Mouse (Mus musculus): ENCODE data around the gene Cd3d. TPM values are rescaled to one million over a fixed set of nuclear protein-coding genes. Genes with fewer than 3 reads are reported as not detected.
A peak's percentile ranks its signal among the peaks of the same experiment; 100 is the strongest.
"Not testable (repeated sequence)": the region's sequence is repeated elsewhere in the genome, so short reads cannot be mapped to it uniquely, and the experiment has no call there.

Gene Cd3d
- not detected in 2 replicates for polyA plus RNA-seq (2015; fragmentation: Nextera tagmentation; extraction: Ambion mirVana)

GRCm38 (mm10) chr9:44981676-44982075 is at the start of gene Cd3d:
TSS of gene Cd3d (plus strand) at chr9:44981786.
- H3K9me3 ChIP-seq (replicated peaks) = no peaks in the 10 kb centered on the region
- H3K27ac ChIP-seq (replicated peaks) = no peak within 1 kb of the TSS
- H3K9ac ChIP-seq = no peak within 1 kb of the TSS
- WGBS = 77% methylated on average over 4 of the region's 4 CpGs
- H3K4me2 ChIP-seq (replicated peaks) = no peak within 1 kb of the TSS
- H3K4me3 ChIP-seq (replicated peaks) = no peak within 1 kb of the TSS
- 0 out of 2 replicates have a peak, but pooled peaks cover 4% of the 10 kb centered on the region for H3K27me3 ChIP-seq
- H3K4me1 ChIP-seq = no peaks in the 10 kb centered on the region
- no peak for ATAC-seq (ENCODE audit: insufficient number of reproducible peaks, low FRiP score, low TSS enrichment, low read depth)
- H3K36me3 ChIP-seq = no peaks in the 10 kb centered on the region

GRCm38 (mm10) chr9:44941756-44942155 is 39.8 kb upstream of the Cd3d start:
- H3K4me1 ChIP-seq = no peaks in the 10 kb centered on the region
- no peaks in the 10 kb centered on the region for H3K9me3 ChIP-seq (replicated peaks)
- no peak for ATAC-seq (ENCODE audit: insufficient number of reproducible peaks, low FRiP score, low TSS enrichment, low read depth)
- H3K36me3 ChIP-seq = peaks cover 83% of the 10 kb centered on the region
- no peaks in the 10 kb centered on the region for H3K27me3 ChIP-seq
- H3K4me3 ChIP-seq (replicated peaks) = no peak overlapping the region
- H3K4me2 ChIP-seq (replicated peaks) = no peak overlapping the region
- no peak overlapping the region for H3K27ac ChIP-seq (replicated peaks)
- WGBS = 89% methylated on average over 4 of the region's 4 CpGs
- H3K9ac ChIP-seq = no peak overlapping the region

GRCm38 (mm10) chr9:44942421-44942820 is 39.2 kb upstream of the Cd3d start:
- Histone ChIP-seq H3K4me2 (replicated peaks) (no peak overlapping the region), H3K27me3 (no peaks in the 10 kb centered on the region), H3K4me3 (replicated peaks) (no peak overlapping the region), H3K4me1 (no peaks in the 10 kb centered on the region), H3K9ac (no peak overlapping the region), H3K27ac (replicated peaks) (no peak overlapping the region), H3K9me3 (replicated peaks) (no peaks in the 10 kb centered on the region), H3K36me3 (peaks cover 84% of the 10 kb centered on the region)
- ATAC-seq (ENCODE audit: insufficient number of reproducible peaks, low FRiP score, low TSS enrichment, low read depth) = no peak
- WGBS = 95% methylated on average over 4 of the region's 4 CpGs

- Histone ChIP-seq H3K4me3 (replicated peaks) (no peak overlapping the region), H3K4me1 (no peaks in the 10 kb centered on the region), H3K27ac (replicated peaks) (no peak overlapping the region), H3K4me2 (replicated peaks) (no peak overlapping the region), H3K36me3 (peaks cover 90% of the 10 kb centered on the region), H3K27me3 (no peaks in the 10 kb centered on the region), H3K9me3 (replicated peaks) (no peaks in the 10 kb centered on the region), H3K9ac (no peak overlapping the region)
- 82% methylated on average over 7 of the region's 7 CpGs for WGBS
- ATAC-seq (ENCODE audit: insufficient number of reproducible peaks, low FRiP score, low TSS enrichment, low read depth) = no peak
These were observed 35.3 kb upstream of the Cd3d start for GRCm38 (mm10) chr9:44946185-44946695.

DNA sequence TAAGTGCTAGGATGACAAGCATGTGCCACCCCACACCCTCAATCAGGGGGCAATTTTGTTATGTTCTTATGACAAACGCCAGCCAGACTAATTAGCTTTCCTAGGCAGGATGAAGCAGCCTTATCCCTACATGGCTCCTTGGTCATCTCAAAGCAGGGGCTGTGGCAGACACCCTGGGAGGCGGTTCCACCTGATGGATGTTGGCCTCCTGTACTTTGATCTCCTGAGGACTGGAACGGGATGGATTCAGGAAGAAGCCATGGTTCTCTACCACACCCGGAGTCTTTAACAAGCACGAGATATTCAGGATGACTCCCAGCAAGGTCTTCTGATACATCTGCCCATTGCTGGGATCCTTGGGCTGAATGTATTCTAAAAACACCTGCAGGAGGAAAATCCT is 33.8 kb upstream of the Cd3d start:
- no peak overlapping the region for H3K4me3 ChIP-seq (replicated peaks)
- peaks cover 90% of the 10 kb centered on the region for H3K36me3 ChIP-seq
- H3K4me2 ChIP-seq (replicated peaks) = no peak overlapping the region
- H3K4me1 ChIP-seq = no peaks in the 10 kb centered on the region
- ATAC-seq (ENCODE audit: insufficient number of reproducible peaks, low FRiP score, low TSS enrichment, low read depth) = no peak
- H3K9ac ChIP-seq = no peak overlapping the region
- 86% methylated on average over 5 of the region's 5 CpGs for WGBS
- H3K9me3 ChIP-seq (replicated peaks) = no peaks in the 10 kb centered on the region
- no peaks in the 10 kb centered on the region for H3K27me3 ChIP-seq
- H3K27ac ChIP-seq (replicated peaks) = no peak overlapping the region

- Histone ChIP-seq H3K27ac (replicated peaks) (no peak overlapping the region), H3K4me2 (replicated peaks) (no peak overlapping the region), H3K9me3 (replicated peaks) (no peaks in the 10 kb centered on the region), H3K36me3 (peaks cover 74% of the 10 kb centered on the region), H3K27me3 (no peaks in the 10 kb centered on the region), H3K4me3 (replicated peaks) (no peak overlapping the region), H3K9ac (no peak overlapping the region), H3K4me1 (no peaks in the 10 kb centered on the region)
- 85% methylated on average over 3 of the region's 3 CpGs for WGBS
- no peak for ATAC-seq (ENCODE audit: insufficient number of reproducible peaks, low FRiP score, low TSS enrichment, low read depth)
These were observed 27.2 kb upstream of the Cd3d start for GRCm38 (mm10) chr9:44954432-44954831.

- under 1% methylated on average over 39 of the region's 39 CpGs for WGBS
- Histone ChIP-seq H3K36me3 (peaks cover 17% of the 10 kb centered on the region), H3K9me3 (replicated peaks) (no peaks in the 10 kb centered on the region), H3K4me3 (replicated peaks) (peak within 1 kb of the TSS; percentile 80), H3K4me2 (replicated peaks) (peak within 1 kb of the TSS; percentile 67), H3K27ac (replicated peaks) (peak within 1 kb of the TSS; percentile 63), H3K9ac (peak within 1 kb of the TSS; percentile 76), H3K4me1 (peaks cover 17% of the 10 kb centered on the region), H3K27me3 (no peaks in the 10 kb centered on the region)
- ATAC-seq (ENCODE audit: insufficient number of reproducible peaks, low FRiP score, low TSS enrichment, low read depth) = peak; percentile 93
These were observed 16.3 kb upstream of the Cd3d start, which contains the start of gene Ube4a for GRCm38 (mm10) chr9:44965126-44965832. TSS of gene Ube4a (minus strand) at chr9:44965600.

DNA sequence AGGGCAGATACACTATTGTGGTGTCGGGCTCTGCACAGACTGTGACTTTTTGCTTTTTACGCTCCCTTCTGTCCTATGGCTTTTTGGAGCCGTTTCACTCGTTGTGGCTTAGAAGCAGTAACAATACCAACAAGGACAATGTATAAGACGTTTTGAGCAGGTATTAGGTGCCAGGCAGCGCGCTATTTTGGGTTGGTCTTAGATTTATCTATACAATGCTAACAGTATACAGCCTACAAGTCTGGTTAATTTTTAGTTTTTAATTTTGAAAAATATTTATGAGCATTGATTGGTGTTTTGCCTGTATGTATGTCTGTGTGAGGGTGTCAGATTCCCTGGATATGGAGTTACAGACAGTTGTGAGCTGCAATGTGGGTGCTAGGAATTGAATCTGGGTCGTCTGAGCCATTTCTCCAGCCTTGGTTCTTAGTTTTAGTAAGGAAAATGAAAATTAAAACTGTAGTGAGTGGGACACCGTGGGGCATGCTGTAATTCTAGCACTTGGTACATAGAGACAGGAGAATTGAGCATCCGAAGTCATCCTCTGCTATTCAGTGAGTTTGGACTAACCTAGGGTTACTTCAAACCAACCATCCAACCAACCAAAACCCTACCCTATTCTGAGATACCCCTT is 15.6 kb upstream of the Cd3d start:
- H3K4me2 ChIP-seq (replicated peaks) = peak overlapping the region; percentile 67
- H3K27ac ChIP-seq (replicated peaks) = peak overlapping the region; percentile 63
- 0 out of 2 replicates have a peak, but pooled peaks cover 3% of the 10 kb centered on the region for H3K27me3 ChIP-seq
- H3K4me3 ChIP-seq (replicated peaks) = peak overlapping the region; percentile 80
- 12% methylated on average over 10 of the region's 10 CpGs for WGBS
- peaks cover 17% of the 10 kb centered on the region for H3K4me1 ChIP-seq
- peaks cover 15% of the 10 kb centered on the region for H3K36me3 ChIP-seq
- H3K9ac ChIP-seq = peak overlapping the region; percentile 27
- no peak for ATAC-seq (ENCODE audit: insufficient number of reproducible peaks, low FRiP score, low TSS enrichment, low read depth)
- no peaks in the 10 kb centered on the region for H3K9me3 ChIP-seq (replicated peaks)

GRCm38 (mm10) chr9:44966815-44967242 is 14.8 kb upstream of the Cd3d start:
- no peak overlapping the region for H3K9ac ChIP-seq
- no peak overlapping the region for H3K27ac ChIP-seq (replicated peaks)
- WGBS = 23% methylated on average over 3 of the region's 3 CpGs
- H3K4me1 ChIP-seq = peaks cover 17% of the 10 kb centered on the region
- no peak for ATAC-seq (ENCODE audit: insufficient number of reproducible peaks, low FRiP score, low TSS enrichment, low read depth)
- 0 out of 2 replicates have a peak, but pooled peaks cover 3% of the 10 kb centered on the region for H3K27me3 ChIP-seq
- peaks cover 7% of the 10 kb centered on the region for H3K36me3 ChIP-seq
- no peak overlapping the region for H3K4me2 ChIP-seq (replicated peaks)
- no peaks in the 10 kb centered on the region for H3K9me3 ChIP-seq (replicated peaks)
- no peak overlapping the region for H3K4me3 ChIP-seq (replicated peaks)

- H3K4me2 ChIP-seq (replicated peaks); H3K4me3 ChIP-seq (replicated peaks); H3K36me3 ChIP-seq; H3K27me3 ChIP-seq; H3K9me3 ChIP-seq (replicated peaks); H3K27ac ChIP-seq (replicated peaks); H3K9ac ChIP-seq; ATAC-seq (ENCODE audit: insufficient number of reproducible peaks, low FRiP score, low TSS enrichment, low read depth): not testable (repeated sequence)
- 85% methylated on average over 5 of the region's 5 CpGs for WGBS
- peaks cover 17% of the 10 kb centered on the region for H3K4me1 ChIP-seq
These were observed 13.8 kb upstream of the Cd3d start for GRCm38 (mm10) chr9:44967763-44968162.

DNA sequence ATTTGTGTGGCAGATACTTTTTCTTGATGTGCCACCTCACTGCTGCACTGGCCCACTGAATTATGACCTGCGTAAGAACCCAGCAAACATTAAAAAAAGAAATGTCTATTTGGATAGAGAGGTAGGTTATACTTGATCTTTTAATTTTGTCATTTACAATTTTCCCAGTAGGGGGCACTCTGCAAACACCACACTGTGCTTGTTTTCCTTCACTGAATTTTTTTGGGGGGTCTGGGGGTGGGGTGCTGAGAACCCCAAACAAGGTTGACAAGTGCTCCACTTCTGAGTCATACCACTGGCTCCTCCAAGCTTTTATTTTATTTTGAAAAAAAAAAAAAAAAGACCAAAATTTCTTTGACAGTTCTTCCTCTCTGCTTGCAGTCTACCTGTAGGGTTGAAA is 12.1 kb upstream of the Cd3d start:
- no peaks in the 10 kb centered on the region for H3K9me3 ChIP-seq (replicated peaks)
- no peak overlapping the region for H3K4me2 ChIP-seq (replicated peaks)
- H3K4me1 ChIP-seq = peaks cover 11% of the 10 kb centered on the region
- 0 out of 2 replicates have a peak, but pooled peaks cover 6% of the 10 kb centered on the region for H3K27me3 ChIP-seq
- H3K4me3 ChIP-seq (replicated peaks) = no peak overlapping the region
- ATAC-seq (ENCODE audit: insufficient number of reproducible peaks, low FRiP score, low TSS enrichment, low read depth) = no peak
- 57% methylated on average over 1 of the region's 1 CpGs for WGBS
- H3K27ac ChIP-seq (replicated peaks) = no peak overlapping the region
- no peak overlapping the region for H3K9ac ChIP-seq
- H3K36me3 ChIP-seq = no peaks in the 10 kb centered on the region
